Mouse (Mus musculus): ENCODE results near the gene Specc1l.
A peak's percentile ranks its signal among the peaks of the same experiment; 100 is the strongest.

The Specc1l gene

GRCm38 (mm10) chr10:75211807-75212645, at the start of gene Specc1l:
TSS of gene Specc1l (plus strand) at chr10:75212073.
- DNase-seq: peak; percentile 94 to 95

- no peak for DNase-seq
These were observed 45.9 kb upstream of the Specc1l start for GRCm38 (mm10) chr10:75165825-75166481.

- no peak for DNase-seq
These were observed 45.3 kb upstream of the Specc1l start for GRCm38 (mm10) chr10:75166601-75167000.

- peak in 1 of 2 experiments; percentile 23 for DNase-seq
These were observed 41.5 kb upstream of the Specc1l start for GRCm38 (mm10) chr10:75170207-75170850.

- no peak for DNase-seq
These were observed 38.8 kb upstream of the Specc1l start for GRCm38 (mm10) chr10:75173056-75173455.

- DNase-seq: no peak
These were observed 38.2 kb upstream of the Specc1l start for GRCm38 (mm10) chr10:75173712-75174111.

GRCm38 (mm10) chr10:75176494-75176893, 35.4 kb upstream of the Specc1l start:
- DNase-seq: peak in 1 of 2 experiments; percentile 16

- no peak for DNase-seq
These were observed 33.0 kb upstream of the Specc1l start for GRCm38 (mm10) chr10:75178911-75179310.

- peak; percentile 62 to 73 for DNase-seq
These were observed 29.6 kb upstream of the Specc1l start for GRCm38 (mm10) chr10:75182151-75182774.

- no peak for DNase-seq
These were observed 27.0 kb upstream of the Specc1l start for GRCm38 (mm10) chr10:75184826-75185225.

- DNase-seq: no peak
These were observed 25.3 kb upstream of the Specc1l start for GRCm38 (mm10) chr10:75186551-75186950.

- no peak for DNase-seq
These were observed 24.4 kb upstream of the Specc1l start for GRCm38 (mm10) chr10:75187366-75188056.

GRCm38 (mm10) chr10:75191647-75192046, 20.2 kb upstream of the Specc1l start:
- DNase-seq: no peak

- no peak for DNase-seq
These were observed 14.1 kb upstream of the Specc1l start for GRCm38 (mm10) chr10:75197817-75198216.

GRCm38 (mm10) chr10:75200733-75201132, 11.1 kb upstream of the Specc1l start:
- no peak for DNase-seq

- no peak for DNase-seq
These were observed 5.7 kb upstream of the Specc1l start for GRCm38 (mm10) chr10:75206192-75206591.

- no peak for DNase-seq
These were observed 1.0 kb upstream of the Specc1l start for GRCm38 (mm10) chr10:75210841-75211240.

- peak; percentile 23 to 27 for DNase-seq
These were observed 1.1 kb downstream of the Specc1l start for GRCm38 (mm10) chr10:75212981-75213380.

- no peak for DNase-seq
These were observed 8.8 kb downstream of the Specc1l start for GRCm38 (mm10) chr10:75220722-75221121.

- no peak for DNase-seq
These were observed 10.2 kb downstream of the Specc1l start for GRCm38 (mm10) chr10:75221936-75222610.

- DNase-seq: no peak
These were observed 10.7 kb downstream of the Specc1l start for GRCm38 (mm10) chr10:75222611-75222998.

- no peak for DNase-seq
These were observed 12.3 kb downstream of the Specc1l start for GRCm38 (mm10) chr10:75224154-75224553.

Data from kidney, adult 8-10 months (tissue).